Mouse (Mus musculus) heart, postnatal 0 days (tissue): ENCODE measurements around the gene Cdc42ep2.

Source experiments
- CTCF ChIP-seq: IDR thresholded peaks from 2 replicates; pipeline ENCODE4 v1.5.1; 2016; ENCODE audit warnings: antibody characterized with exemption, control low read depth, low read depth
- EP300 ChIP-seq: IDR thresholded peaks from 2 replicates; pipeline ENCODE4 v1.6.1; 2016; ENCODE audit warnings: antibody characterized with exemption, low read depth

DNA sequence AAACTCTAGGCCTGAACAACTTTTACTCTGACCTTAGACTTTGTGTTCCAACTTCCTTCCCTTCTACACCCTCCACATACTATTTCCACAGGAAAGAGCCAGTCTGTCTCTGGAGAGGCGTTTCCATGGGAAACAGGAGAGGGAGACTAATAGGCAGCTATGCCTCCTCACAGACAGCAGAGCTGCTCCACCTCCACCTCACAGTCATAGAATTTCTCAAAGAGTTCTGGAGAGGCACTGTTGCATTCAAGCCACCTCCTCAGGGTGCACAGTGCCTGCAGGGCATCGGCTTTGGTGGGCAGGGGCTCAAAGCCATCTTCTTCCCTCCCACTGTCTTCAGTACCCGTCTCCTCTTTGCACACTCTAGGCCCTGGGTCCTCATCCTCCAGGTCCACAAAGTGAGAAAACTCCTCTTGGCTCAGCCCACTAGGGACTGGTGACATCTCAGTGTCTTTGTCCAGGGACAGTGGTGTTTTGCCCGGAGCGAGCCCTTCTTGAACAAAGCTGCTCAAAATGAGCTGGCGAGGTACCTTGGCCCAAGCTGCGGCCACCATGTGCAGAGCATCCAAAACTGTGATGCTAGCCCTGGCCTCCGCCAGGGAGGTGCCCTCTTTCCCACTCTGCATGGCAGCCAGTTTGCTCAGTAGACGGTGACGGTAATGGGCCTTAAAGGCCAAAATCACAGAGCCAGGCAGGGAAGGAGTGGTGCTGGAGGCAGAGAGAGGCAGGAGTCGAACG is 32.9 kb downstream of the Cdc42ep2 start:
- TF ChIP-seq CTCF, result no peak
- TF ChIP-seq EP300, result 0 out of 2 replicates have a peak, but pooled peaks have one; percentile 36
